Mouse (Mus musculus): ENCODE measurements at regions not wholly inside any gene's neighbourhood (a gene's known extent, or its start where the extent isn't known, plus 50 kb on each side); places are given as distances from the start of the nearest gene placed in this dataset.

DNA sequence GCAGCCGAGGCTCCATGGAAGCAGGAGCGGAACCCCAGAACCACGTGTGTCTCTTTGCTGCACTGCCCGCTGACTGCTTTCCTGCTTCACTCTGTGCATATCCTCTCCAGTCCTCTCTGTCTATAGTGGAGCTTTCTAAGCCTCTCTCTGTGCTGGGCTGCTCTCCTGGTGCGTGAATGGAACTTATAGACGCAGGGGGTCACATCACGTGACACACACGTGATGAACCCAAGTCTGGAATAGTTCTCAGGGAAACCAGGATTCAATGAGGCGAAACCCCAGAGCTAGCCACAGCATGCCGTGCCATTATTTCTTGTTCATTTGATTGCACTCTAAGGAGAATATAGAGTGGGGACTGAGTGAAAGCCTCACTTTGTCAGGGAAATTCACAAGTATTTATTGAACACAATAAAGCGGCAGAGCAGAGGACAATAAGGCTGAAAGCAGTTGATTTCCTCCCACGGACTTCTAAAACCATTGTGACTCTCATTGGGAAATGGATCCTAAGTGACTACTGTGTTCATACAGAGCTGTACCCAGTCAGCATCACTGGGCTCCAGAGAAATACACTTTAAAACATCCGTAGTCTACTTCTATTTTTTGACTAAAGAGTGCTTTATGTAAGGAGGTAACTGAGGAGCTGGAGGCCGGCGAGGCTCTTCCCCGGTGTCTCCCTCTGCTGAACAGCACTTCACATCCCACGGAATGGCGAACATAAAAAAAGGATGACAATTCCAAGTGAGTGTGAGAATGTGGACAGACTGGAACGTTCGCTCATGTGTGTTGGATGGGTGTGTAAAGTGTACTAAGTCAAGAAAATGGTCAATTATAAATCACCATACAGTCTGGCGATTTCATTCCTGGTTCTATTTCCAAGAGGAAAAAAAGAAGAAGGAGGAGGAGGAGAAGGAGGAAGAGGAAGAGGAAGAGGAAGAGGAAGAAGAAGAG is 116.5 kb upstream of the Cpsf6 start:
- TF ChIP-seq POLR2A (IDR thresholded peaks at IDR 0.05; ENCODE audit: borderline replicate concordance, extremely low read depth, insufficient read depth, insufficient read length): no peak

DNA sequence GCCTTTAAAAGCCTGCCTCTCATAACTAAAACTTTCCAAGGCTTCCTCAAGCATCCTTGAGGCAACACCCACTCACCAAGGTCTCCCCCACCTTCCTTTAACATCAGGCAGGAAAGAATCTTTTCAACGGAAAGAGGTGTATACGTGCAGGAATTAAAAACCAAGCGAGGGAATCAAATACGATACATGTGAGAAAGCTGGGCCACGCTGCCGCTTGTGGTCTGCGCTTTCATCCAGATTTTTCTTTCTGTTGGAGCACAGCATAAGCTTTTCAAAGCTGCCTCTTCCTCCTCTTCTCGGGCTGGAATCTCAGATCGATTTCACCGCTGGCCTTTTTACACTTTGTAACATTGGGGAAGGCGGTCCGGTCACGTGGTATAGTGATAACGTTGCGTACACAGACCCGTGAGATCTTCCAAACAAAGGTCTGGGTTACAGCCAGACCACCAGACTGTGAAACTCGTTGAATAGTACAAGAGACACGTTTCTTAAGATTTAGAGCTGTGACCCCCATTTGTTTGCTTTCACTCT is 114.4 kb upstream of the Cpsf6 start:
- no peaks in the 10 kb centered on the region for H3K9me3 ChIP-seq (ENCODE audit: control insufficient read depth, low read length)
- 31% methylated on average over 18 of the region's 18 CpGs for WGBS
- H3K27ac ChIP-seq (replicated peaks; ENCODE audit: low read depth, low read length): 0 out of 2 replicates have a peak overlapping the region, but pooled peaks have one; percentile 33
- H3K36me3 ChIP-seq (ENCODE audit: control insufficient read depth, insufficient read depth, low read length): no peaks in the 10 kb centered on the region
- H3K27me3 ChIP-seq (ENCODE audit: control insufficient read depth, insufficient read depth, low read length): no peaks in the 10 kb centered on the region
- H3K4me3 ChIP-seq (replicated peaks; ENCODE audit: low read length): peak overlapping the region; percentile 15
- H3K4me1 ChIP-seq (ENCODE audit: control insufficient read depth, insufficient read depth, low read length): no peaks in the 10 kb centered on the region
- H3K9ac ChIP-seq (ENCODE audit: low read depth, low read length, severe bottlenecking): peak overlapping the region; percentile 17
- DNase-seq (ENCODE audit: low spot score): peak; percentile 30
- no peak for TF ChIP-seq POLR2A (IDR thresholded peaks at IDR 0.05; ENCODE audit: borderline replicate concordance, extremely low read depth, insufficient read depth, insufficient read length)
- ATAC-seq (ENCODE audit: low FRiP score, low read depth): peak; percentile 68; the same call in 1 of the 2 replicates
- peak overlapping the region; percentile 29 for H3K4me2 ChIP-seq (replicated peaks; ENCODE audit: low read depth, low read length, severe bottlenecking)

More for the DNA sequence above, 116.5 kb upstream of the Cpsf6 start:
- Histone ChIP-seq H3K9me3 (ENCODE audit: control insufficient read depth, low read length) (no peaks in the 10 kb centered on the region), H3K4me3 (replicated peaks; ENCODE audit: low read length) (no peak overlapping the region), H3K27ac (replicated peaks; ENCODE audit: low read depth, low read length) (no peak overlapping the region), H3K9ac (ENCODE audit: low read depth, low read length, severe bottlenecking) (no peak overlapping the region), H3K4me2 (replicated peaks; ENCODE audit: low read depth, low read length, severe bottlenecking) (no peak overlapping the region), H3K36me3 (ENCODE audit: control insufficient read depth, insufficient read depth, low read length) (no peaks in the 10 kb centered on the region), H3K27me3 (ENCODE audit: control insufficient read depth, insufficient read depth, low read length) (no peaks in the 10 kb centered on the region), H3K4me1 (ENCODE audit: control insufficient read depth, insufficient read depth, low read length) (no peaks in the 10 kb centered on the region)
- no peak for ATAC-seq (ENCODE audit: low FRiP score, low read depth)
- 77% methylated on average over 21 of the region's 21 CpGs for WGBS
- DNase-seq (ENCODE audit: low spot score): no peak

DNA sequence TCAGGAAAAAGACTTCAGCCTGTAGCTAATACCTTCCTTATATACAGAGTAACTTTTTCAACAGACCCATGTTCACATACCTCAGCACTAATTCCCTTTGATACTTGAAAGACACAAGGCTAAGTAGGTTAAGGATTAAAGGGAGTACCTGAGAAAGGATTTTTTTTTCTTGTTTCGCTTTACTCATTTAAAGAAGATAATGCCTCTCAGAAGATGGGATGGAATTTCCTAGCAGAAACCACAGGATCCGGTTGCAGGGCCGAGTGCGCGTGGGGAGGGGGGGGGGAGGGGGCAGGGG is 114.0 kb upstream of the Cpsf6 start:
- Histone ChIP-seq H3K4me2 (replicated peaks; ENCODE audit: low read depth, low read length, severe bottlenecking) (peak overlapping the region; percentile 29; the same call in 1 of the 2 replicates), H3K27ac (replicated peaks; ENCODE audit: low read depth, low read length) (no peak overlapping the region), H3K4me1 (ENCODE audit: control insufficient read depth, insufficient read depth, low read length) (no peaks in the 10 kb centered on the region), H3K9ac (ENCODE audit: low read depth, low read length, severe bottlenecking) (no peak overlapping the region), H3K27me3 (ENCODE audit: control insufficient read depth, insufficient read depth, low read length) (no peaks in the 10 kb centered on the region), H3K9me3 (ENCODE audit: control insufficient read depth, low read length) (no peaks in the 10 kb centered on the region), H3K4me3 (replicated peaks; ENCODE audit: low read length) (no peak overlapping the region), H3K36me3 (ENCODE audit: control insufficient read depth, insufficient read depth, low read length) (no peaks in the 10 kb centered on the region)
- ATAC-seq (ENCODE audit: low FRiP score, low read depth) (no peak), DNase-seq (ENCODE audit: low spot score) (no peak)
- TF ChIP-seq POLR2A (IDR thresholded peaks at IDR 0.05; ENCODE audit: borderline replicate concordance, extremely low read depth, insufficient read depth, insufficient read length): no peak
- WGBS: 22% methylated on average over 2 of the region's 5 CpGs

DNA sequence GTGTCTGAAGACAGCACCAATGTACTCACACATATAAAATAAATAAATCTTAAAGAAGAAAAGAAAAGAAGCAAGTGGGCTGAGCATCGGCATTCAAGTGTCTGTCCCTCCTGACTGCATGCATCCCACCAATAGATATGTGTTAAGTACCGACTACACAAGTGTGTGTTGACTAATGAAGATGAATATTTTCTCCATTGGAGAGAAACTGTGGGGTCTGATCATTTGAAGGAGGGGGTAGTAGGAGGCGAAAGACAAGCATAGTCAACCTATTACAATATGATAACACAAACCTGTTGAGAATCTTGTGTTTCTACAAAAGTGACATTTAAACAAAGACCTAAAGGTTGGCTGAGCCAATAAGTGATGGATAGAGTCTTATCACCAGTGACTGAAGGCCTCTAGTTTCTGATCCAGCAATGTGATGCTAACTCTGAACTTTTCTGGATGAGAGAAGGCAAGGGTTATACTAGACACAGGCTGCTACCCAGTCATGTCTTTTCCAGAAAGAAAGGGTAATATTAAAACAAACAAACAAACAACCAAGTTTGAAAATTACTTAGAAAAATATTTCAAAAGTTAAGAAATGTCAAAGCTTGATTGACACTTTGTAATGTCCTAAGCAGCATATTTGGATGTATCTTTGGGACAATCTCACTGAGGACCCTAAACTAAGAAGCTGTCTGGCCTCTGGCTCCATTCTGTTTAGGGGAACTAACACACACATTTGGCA is 113.4 kb upstream of the Cpsf6 start:
- no peak for DNase-seq (ENCODE audit: low spot score)
- H3K9me3 ChIP-seq (ENCODE audit: control insufficient read depth, low read length): no peaks in the 10 kb centered on the region
- H3K36me3 ChIP-seq (ENCODE audit: control insufficient read depth, insufficient read depth, low read length): no peaks in the 10 kb centered on the region
- H3K4me2 ChIP-seq (replicated peaks; ENCODE audit: low read depth, low read length, severe bottlenecking): peak overlapping the region; percentile 29; the same call in 1 of the 2 replicates
- H3K27ac ChIP-seq (replicated peaks; ENCODE audit: low read depth, low read length): no peak overlapping the region
- TF ChIP-seq POLR2A (IDR thresholded peaks at IDR 0.05; ENCODE audit: borderline replicate concordance, extremely low read depth, insufficient read depth, insufficient read length): no peak
- H3K9ac ChIP-seq (ENCODE audit: low read depth, low read length, severe bottlenecking): no peak overlapping the region
- no peak for ATAC-seq (ENCODE audit: low FRiP score, low read depth)
- H3K4me1 ChIP-seq (ENCODE audit: control insufficient read depth, insufficient read depth, low read length): no peaks in the 10 kb centered on the region
- no peak overlapping the region for H3K4me3 ChIP-seq (replicated peaks; ENCODE audit: low read length)
- no peaks in the 10 kb centered on the region for H3K27me3 ChIP-seq (ENCODE audit: control insufficient read depth, insufficient read depth, low read length)
- 91% methylated on average over 3 of the region's 3 CpGs for WGBS

DNA sequence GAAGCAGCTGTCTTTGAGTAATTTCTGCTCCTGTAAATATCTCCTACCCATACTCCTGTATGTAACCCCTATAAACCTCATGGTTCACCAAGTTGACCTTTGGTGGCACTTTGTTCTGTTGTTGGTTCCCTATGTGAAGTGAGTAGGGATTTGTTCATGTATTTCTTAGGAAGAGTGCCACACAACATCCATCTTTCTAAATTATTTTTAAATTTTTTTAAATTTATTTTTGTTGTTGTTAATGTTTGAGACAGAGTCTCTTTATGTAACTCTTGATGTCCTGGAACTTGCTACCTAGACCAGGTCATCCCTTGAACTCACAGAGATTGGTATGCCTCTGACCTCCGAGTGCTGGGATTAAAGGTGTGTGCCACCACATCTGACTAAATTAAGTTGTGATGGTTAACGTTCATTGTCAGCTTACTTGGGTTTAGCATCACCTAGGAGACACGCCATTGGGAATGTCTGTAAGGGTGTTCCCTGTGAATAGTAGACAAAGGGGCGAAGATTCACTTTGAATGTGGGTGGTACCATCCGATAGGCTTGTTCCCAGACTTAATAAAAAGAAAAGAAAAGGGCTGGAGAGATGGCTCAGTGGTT is 112.7 kb upstream of the Cpsf6 start:
- no peaks in the 10 kb centered on the region for H3K27me3 ChIP-seq (ENCODE audit: control insufficient read depth, insufficient read depth, low read length)
- H3K4me2 ChIP-seq (replicated peaks; ENCODE audit: low read depth, low read length, severe bottlenecking): no peak overlapping the region
- no peaks in the 10 kb centered on the region for H3K4me1 ChIP-seq (ENCODE audit: control insufficient read depth, insufficient read depth, low read length)
- no peak for DNase-seq (ENCODE audit: low spot score)
- no peak overlapping the region for H3K9ac ChIP-seq (ENCODE audit: low read depth, low read length, severe bottlenecking)
- no peak for TF ChIP-seq POLR2A (IDR thresholded peaks at IDR 0.05; ENCODE audit: borderline replicate concordance, extremely low read depth, insufficient read depth, insufficient read length)
- H3K36me3 ChIP-seq (ENCODE audit: control insufficient read depth, insufficient read depth, low read length): no peaks in the 10 kb centered on the region
- no peak overlapping the region for H3K4me3 ChIP-seq (replicated peaks; ENCODE audit: low read length)
- ATAC-seq (ENCODE audit: low FRiP score, low read depth): no peak
- 90% methylated on average over 5 of the region's 5 CpGs for WGBS
- H3K27ac ChIP-seq (replicated peaks; ENCODE audit: low read depth, low read length): no peak overlapping the region
- H3K9me3 ChIP-seq (ENCODE audit: control insufficient read depth, low read length): no peaks in the 10 kb centered on the region

Data from limb, embryonic 14.5 days (tissue).